Mouse (Mus musculus) MEL (cell line): ENCODE data around the gene Sstr3. TPM values are rescaled to one million over a fixed set of nuclear protein-coding genes. Genes with fewer than 3 reads are reported as not detected.
A peak's percentile ranks its signal among the peaks of the same experiment; 100 is the strongest.

ENCODE experiments used
- DNase-seq: peaks from one replicate; pipeline ENCODE4 v3.0.0; 2011; ENCODE audit warnings: low read depth, low spot score
- H3K27ac ChIP-seq: 2 replicates; pipeline ENCODE4 v1.5.1; 2012; ENCODE audit warnings: low read depth, mild to moderate bottlenecking, control low read depth, low read length, moderate library complexity; ENCODE audit not compliant: control insufficient read depth
- H3K27me3 ChIP-seq, 2 experiments: fragments of 150-350 bp in 1 of 2; sonication (generic) in 1 of 2; 2 replicates each; pipeline ENCODE4 v1.6.1; 2012; ENCODE audit warnings: low read length in 2 of 2, mild to moderate bottlenecking in 2 of 2, improper control_type of control experiment in 1 of 2, moderate library complexity in 1 of 2; ENCODE audit not compliant: insufficient read depth in 2 of 2, control insufficient read depth in 1 of 2
- H3K36me3 ChIP-seq, 2 experiments: 2 replicates each; pipeline ENCODE4 v1.6.1; 2012 to 2014; ENCODE audit warnings: low read length in 2 of 2, improper control_type of control experiment in 1 of 2, inconsistent platforms in 1 of 2, mild to moderate bottlenecking in 1 of 2; ENCODE audit not compliant: insufficient read depth in 2 of 2, control insufficient read depth in 1 of 2
- H3K4me1 ChIP-seq, 2 experiments: fragments of 150-350 bp in 1 of 2; sonication (generic) in 1 of 2; 2 replicates each; pipeline ENCODE4 v1.6.1; 2012; ENCODE audit warnings: low read length in 2 of 2, improper control_type of control experiment in 1 of 2, mild to moderate bottlenecking in 1 of 2; ENCODE audit not compliant: insufficient read depth in 2 of 2, control insufficient read depth in 1 of 2
- H3K4me3 ChIP-seq, 2 experiments: fragments of 150-350 bp in 1 of 2; sonication (generic) in 1 of 2; 2 replicates each; pipeline ENCODE4 v1.5.1; 2012; ENCODE audit warnings: low read depth in 2 of 2, low read length in 2 of 2, mild to moderate bottlenecking in 2 of 2, moderate library complexity in 2 of 2, control low read depth in 1 of 2, improper control_type of control experiment in 1 of 2; ENCODE audit not compliant: control insufficient read depth in 1 of 2, insufficient read depth in 1 of 2
- H3K79me2 ChIP-seq: 2 replicates; pipeline ENCODE4 v1.6.1; 2012; ENCODE audit warnings: mild to moderate bottlenecking, low read length, moderate library complexity; ENCODE audit not compliant: control insufficient read depth, poor library complexity, insufficient read depth
- H3K9ac ChIP-seq: 2 replicates; pipeline ENCODE4 v1.6.1; 2012; ENCODE audit warnings: low read depth, mild to moderate bottlenecking, control low read depth, low read length, moderate library complexity; ENCODE audit not compliant: control insufficient read depth, poor library complexity, severe bottlenecking
- H3K9me3 ChIP-seq: fragments of 150-350 bp; sonication (generic); replicated peaks from 2 replicates; pipeline ENCODE4 v1.6.1; 2012; ENCODE audit warnings: mild to moderate bottlenecking, low read length, improper control_type of control experiment, moderate library complexity; ENCODE audit not compliant: insufficient read depth
- BHLHE40 ChIP-seq: IDR thresholded peaks from 2 replicates; pipeline ENCODE4 v1.6.1; 2012; ENCODE audit warnings: low read depth, mild to moderate bottlenecking, inconsistent platforms, low read length, improper control_type of control experiment, borderline replicate concordance
- CHD1 ChIP-seq: IDR thresholded peaks from 2 replicates; pipeline ENCODE4 v1.6.1; 2012; ENCODE audit warnings: low read depth, mild to moderate bottlenecking, inconsistent platforms, low read length, improper control_type of control experiment
- CHD2 ChIP-seq: IDR thresholded peaks from 2 replicates; pipeline ENCODE4 v1.6.1; 2011; ENCODE audit warnings: low read length, improper control_type of control experiment
- CTCF ChIP-seq, 3 experiments: IDR thresholded peaks in 2 of 3; conservative IDR thresholded peaks in 1 of 3; 2 replicates each; pipeline ENCODE4 v1.5.1; 2011 to 2012; ENCODE audit warnings: low read length in 3 of 3, low read depth in 2 of 3, mild to moderate bottlenecking in 2 of 3, improper control_type of control experiment in 1 of 3, inconsistent platforms in 1 of 3, mixed read lengths in 1 of 3, moderate library complexity in 1 of 3; ENCODE audit not compliant: control insufficient read depth in 1 of 3, insufficient read depth in 1 of 3, poor library complexity in 1 of 3, severe bottlenecking in 1 of 3
- ELF1 ChIP-seq: IDR thresholded peaks from 2 replicates; pipeline ENCODE4 v1.6.1; 2014; ENCODE audit warnings: low read depth, mild to moderate bottlenecking, inconsistent platforms, low read length, improper control_type of control experiment, moderate library complexity
- GABPA ChIP-seq: IDR thresholded peaks from 2 replicates; pipeline ENCODE4 v1.6.1; 2012; ENCODE audit warnings: low read depth, mild to moderate bottlenecking, inconsistent platforms, low read length, improper control_type of control experiment, moderate library complexity
- HCFC1 ChIP-seq: IDR thresholded peaks from 2 replicates; pipeline ENCODE4 v1.6.1; 2012; ENCODE audit warnings: low read depth, mild to moderate bottlenecking, inconsistent platforms, low read length, improper control_type of control experiment, moderate library complexity
- JUND ChIP-seq: IDR thresholded peaks from 2 replicates; pipeline ENCODE4 v1.6.1; 2011; ENCODE audit warnings: low read depth, mild to moderate bottlenecking, improper control_type of control experiment, low read length
- KAT2A ChIP-seq: conservative IDR thresholded peaks from 2 replicates; pipeline ENCODE4 v1.6.1; 2012; ENCODE audit warnings: low read depth, low read length, improper control_type of control experiment, inconsistent platforms
- MAX ChIP-seq: IDR thresholded peaks from 2 replicates; pipeline ENCODE4 v1.6.1; 2011; ENCODE audit warnings: low read length, improper control_type of control experiment
- MEF2A ChIP-seq: IDR thresholded peaks from 2 replicates; pipeline ENCODE4 v1.6.1; 2014; ENCODE audit warnings: low read depth, mild to moderate bottlenecking, inconsistent platforms, low read length, improper control_type of control experiment; ENCODE audit not compliant: poor library complexity, insufficient replicate concordance, severe bottlenecking; ENCODE audit errors: extremely low read depth
- MXI1 ChIP-seq: IDR thresholded peaks from 2 replicates; pipeline ENCODE4 v1.6.1; 2011; ENCODE audit warnings: mild to moderate bottlenecking, low read depth, low read length, improper control_type of control experiment
- RAD21 ChIP-seq: IDR thresholded peaks from 2 replicates; pipeline ENCODE4 v1.6.1; 2011; ENCODE audit warnings: mild to moderate bottlenecking, low read depth, low read length, improper control_type of control experiment
- SIN3A ChIP-seq: IDR thresholded peaks from 2 replicates; pipeline ENCODE4 v1.6.1; 2012; ENCODE audit warnings: low read length, improper control_type of control experiment, inconsistent platforms
- SMC3 ChIP-seq: IDR thresholded peaks from 2 replicates; pipeline ENCODE4 v1.6.1; 2011; ENCODE audit warnings: low read depth, low read length, improper control_type of control experiment
- TBP ChIP-seq: IDR thresholded peaks from 2 replicates; pipeline ENCODE4 v1.8.0; 2011; ENCODE audit warnings: low read depth, low read length, improper control_type of control experiment
- USF2 ChIP-seq, 2 experiments: IDR thresholded peaks; 2 replicates each; pipeline ENCODE4 v1.6.1; 2011 to 2012; ENCODE audit warnings: improper control_type of control experiment in 2 of 2, low read length in 2 of 2, borderline replicate concordance in 1 of 2, inconsistent platforms in 1 of 2, low read depth in 1 of 2, mild to moderate bottlenecking in 1 of 2; ENCODE audit not compliant: insufficient read depth in 1 of 2
- ZC3H11A ChIP-seq: IDR thresholded peaks from 2 replicates; pipeline ENCODE4 v1.6.1; 2012; ENCODE audit warnings: low read depth, mild to moderate bottlenecking, inconsistent platforms, low read length, improper control_type of control experiment
- polyA plus RNA-seq, 2 experiments: library from polyadenylated mRNA; stranded (reverse) in 1 of 2; unstranded in 1 of 2; fragments of >175 nt in 1 of 2; fragments of >200 nt in 1 of 2; gene quantifications; 2 replicates each; pipeline versions ENCODE4 v1.2.1 to v1.2.4; 2012; ENCODE audit warnings: low replicate concordance in 2 of 2, low read depth in 1 of 2; ENCODE audit not compliant: insufficient read length in 2 of 2, insufficient read depth in 1 of 2, missing spikeins in 1 of 2
- total RNA-seq: library from RNA; depleted of rRNA; stranded (reverse); fragments of 300-350 nt; gene quantifications from 2 replicates; pipeline ENCODE4 v1.2.3, GENCODE M21; 2012

The Sstr3 gene
- total and polyA plus RNA-seq, 3 experiments: not detected

- Histone ChIP-seq H3K27me3 (peaks cover 1 to 2% of the 10 kb centered on the region in 2 experiments; a peak in 1 of 4 replicates), H3K4me1 (no peaks in the 10 kb centered on the region; a peak in 1 of 4 replicates), H3K27ac (no peak overlapping the region), H3K9ac (no peak overlapping the region), H3K79me2 (no peaks in the 10 kb centered on the region), H3K36me3 (peaks cover 0 to 3% of the 10 kb centered on the region in 2 experiments; a peak in 1 of 4 replicates), H3K9me3 (no peaks in the 10 kb centered on the region), H3K4me3 (no peak overlapping the region)
- no peak for DNase-seq
- no peak for TF ChIP-seq JUND
- no peak for TF ChIP-seq SIN3A
- no peak for TF ChIP-seq MEF2A
- no peak for TF ChIP-seq MXI1
- TF ChIP-seq GABPA: no peak
- TF ChIP-seq KAT2A: no peak
- no peak for TF ChIP-seq HCFC1
- no peak for TF ChIP-seq MAX
- TF ChIP-seq CHD2: no peak
- no peak for TF ChIP-seq BHLHE40
- TF ChIP-seq ELF1: no peak
These were observed 11.7 kb downstream of the Sstr3 start for GRCm38 (mm10) chr15:78532566-78533345.

- peak; percentile 94 for DNase-seq
- peak overlapping the region; percentile 50 for H3K9ac ChIP-seq
- H3K36me3 ChIP-seq: peaks cover 0 to 3% of the 10 kb centered on the region in 2 experiments; a peak in 1 of 4 replicates
- no peak overlapping the region for H3K27ac ChIP-seq
- H3K4me1 ChIP-seq: no peaks in the 10 kb centered on the region; a peak in 1 of 4 replicates
- peaks cover 1 to 2% of the 10 kb centered on the region in 2 experiments; a peak in 1 of 4 replicates for H3K27me3 ChIP-seq
- peak overlapping the region; percentile 40 to 50 for H3K4me3 ChIP-seq
- TF ChIP-seq SMC3 (peak; percentile 85), KAT2A (peak; percentile 32; the same call in 1 of the 2 replicates), RAD21 (peak; percentile 76), ZC3H11A (peak; percentile 72), CTCF (IDR thresholded peaks at IDR 0.05 in 2 of 3, conservative IDR thresholded peaks at IDR 0.05 in 1 of 3; ENCODE audit: control insufficient read depth in 1 of 3, insufficient read depth in 1 of 3, low read depth in 2 of 3, low read length in 3 of 3, poor library complexity in 1 of 3, severe bottlenecking in 1 of 3) (peak; percentile 87 to 95 (median 92)), TBP (no peak), USF2 (IDR thresholded peaks at IDR 0.05; ENCODE audit: borderline replicate concordance in 1 of 2, insufficient read depth in 1 of 2, low read depth in 1 of 2, low read length in 2 of 2) (no peak), MXI1 (no peak), CHD1 (no peak)
- H3K9me3 ChIP-seq: no peaks in the 10 kb centered on the region
- H3K79me2 ChIP-seq: no peaks in the 10 kb centered on the region
These were observed 12.5 kb downstream of the Sstr3 start for GRCm38 (mm10) chr15:78531901-78532469.
